Mouse (Mus musculus): ENCODE data around the gene Ephb1.

DNA sequence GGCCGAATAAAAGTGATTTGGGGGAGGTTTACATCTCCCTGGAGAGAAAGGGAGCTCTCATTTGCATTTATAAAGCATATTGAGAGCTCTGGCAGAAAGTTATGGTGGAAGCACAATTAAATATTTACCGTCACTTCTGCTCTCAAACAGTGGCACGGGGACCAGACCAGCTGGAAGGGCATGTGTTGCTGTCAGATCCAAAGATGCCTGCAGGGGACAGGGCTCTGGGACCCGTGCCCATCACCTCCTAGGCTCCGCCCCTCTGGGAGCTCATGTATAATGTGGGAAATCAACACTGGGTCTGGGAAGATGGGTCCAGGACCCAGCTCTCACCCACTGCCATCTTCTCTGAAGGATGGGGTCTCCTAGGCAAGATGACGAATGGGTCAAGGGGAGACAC, 123.2 kb downstream of the Ephb1 start:
- TF ChIP-seq POLR2A (IDR thresholded peaks at IDR 0.05; ENCODE audit: borderline replicate concordance, low read depth, low read length) (no peak), CTCF (IDR thresholded peaks at IDR 0.05; ENCODE audit: low read depth, low read length) (no peak)

Data from bone marrow macrophage, adult 2 months (primary cell).